Mouse (Mus musculus): ENCODE data around the gene Supt4a. TPM values are rescaled to one million over a fixed set of nuclear protein-coding genes. Genes with fewer than 3 reads are reported as not detected.

Gene Supt4a
- polyA plus RNA-seq, 1 experiment from 2014 or later = 172 TPM

DNA sequence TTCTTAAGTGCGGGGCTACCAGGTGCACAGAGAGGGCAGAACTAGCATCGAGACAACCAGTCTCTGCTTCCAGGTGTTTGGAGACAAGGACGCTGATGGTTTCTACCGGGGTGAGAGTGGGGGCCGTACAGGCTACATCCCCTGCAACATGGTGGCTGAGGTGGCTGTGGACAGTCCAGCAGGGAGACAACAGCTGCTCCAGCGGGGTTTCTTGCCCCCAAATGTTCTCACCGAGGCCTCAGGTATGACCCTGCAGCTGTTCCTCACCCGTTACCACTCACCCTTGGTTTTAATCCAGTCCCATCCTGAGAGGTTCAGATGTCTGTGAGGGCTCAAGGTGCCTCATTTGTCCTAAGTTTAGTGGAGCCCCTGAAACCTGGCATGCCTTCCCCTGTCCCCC lies 42.8 kb downstream of the Supt4a start:
- no peak for ATAC-seq (ENCODE audit: insufficient number of reproducible peaks, insufficient read depth, low FRiP score, low TSS enrichment, low read depth)
- 76% methylated on average over 8 of the region's 8 CpGs for WGBS
- H3K27ac ChIP-seq = no peak overlapping the region

DNA sequence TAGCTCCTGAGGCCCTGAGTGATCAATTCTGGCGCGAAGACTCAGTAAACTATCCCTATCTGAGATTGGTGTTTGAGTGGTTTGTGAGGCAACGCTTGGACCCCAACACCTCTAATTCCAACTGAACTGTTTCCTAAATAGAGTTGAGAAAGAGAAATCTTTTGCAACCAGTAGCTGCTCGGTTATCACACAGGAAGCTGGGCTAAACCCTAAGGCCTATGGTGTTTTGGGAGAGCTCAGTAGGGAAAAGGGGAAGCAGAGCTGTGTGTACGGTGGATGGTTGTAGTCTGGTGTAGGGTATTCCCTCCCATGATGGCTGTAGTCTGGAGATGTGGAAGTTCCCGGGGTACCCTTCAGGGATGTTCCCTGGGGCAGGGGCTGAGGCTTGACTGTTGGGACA lies 52.7 kb downstream of the Supt4a start:
- ATAC-seq (ENCODE audit: insufficient number of reproducible peaks, insufficient read depth, low FRiP score, low TSS enrichment, low read depth) = no peak
- H3K9me3 ChIP-seq = no peaks in the 10 kb centered on the region
- no peaks in the 10 kb centered on the region for H3K4me1 ChIP-seq

More for the DNA sequence above, 42.8 kb downstream of the Supt4a start:
- Histone ChIP-seq H3K4me3 (no peak overlapping the region), H3K36me3 (no peaks in the 10 kb centered on the region), H3K4me1 (peaks cover 17% of the 10 kb centered on the region), H3K9me3 (no peaks in the 10 kb centered on the region), H3K4me2 (no peak overlapping the region), H3K9ac (no peak overlapping the region), H3K27me3 (no peaks in the 10 kb centered on the region)

More for the DNA sequence above, 52.7 kb downstream of the Supt4a start:
- Histone ChIP-seq H3K9ac (no peak overlapping the region), H3K36me3 (no peaks in the 10 kb centered on the region), H3K27me3 (no peaks in the 10 kb centered on the region), H3K4me2 (no peak overlapping the region), H3K27ac (no peak overlapping the region), H3K4me3 (no peak overlapping the region)
- whole genome bisulfite sequencing = 85% methylated on average over 6 of the region's 6 CpGs

MicroRNA genes within 50 kb of the gene (microRNA counts, 519-probe panel; counts per million panel counts)
- 3,439 counts per million, percentile 78 among the panel's probes with 10 or more counts for microRNA mmu-miR-142-3p
- microRNA mmu-miR-142-5p = 3,878 counts per million, percentile 84 among the panel's probes with 10 or more counts

Small RNAs within 50 kb of the gene (microRNA-seq; reads per million reads assigned to microRNA genes)
- gene Mir142 (not detected), gene Mir142b (not detected)

Other genes starting within 250 kb of the Supt4a start
- not detected in 2 replicates for gene Gm11492, start 170.9 kb upstream of the Supt4a start, polyA plus RNA-seq (2015; fragmentation: Nextera tagmentation; extraction: Ambion mirVana)
- 10.6 and 11.3 TPM in 2 replicates for gene Sept4, start 168.6 kb upstream of the Supt4a start, polyA plus RNA-seq (2015; fragmentation: Nextera tagmentation; extraction: Ambion mirVana)
- 31.9 and 35.2 TPM in 2 replicates for gene Mtmr4, start 145.4 kb upstream of the Supt4a start, polyA plus RNA-seq (2015; fragmentation: Nextera tagmentation; extraction: Ambion mirVana)
- 0.23 and 0.25 TPM in 2 replicates for gene Hsf5, start 120.4 kb upstream of the Supt4a start, polyA plus RNA-seq (2015; fragmentation: Nextera tagmentation; extraction: Ambion mirVana)
- 7.1 and 8.7 TPM in 2 replicates for gene Rnf43, start 74.8 kb upstream of the Supt4a start, polyA plus RNA-seq (2015; fragmentation: Nextera tagmentation; extraction: Ambion mirVana)
- 4.9 and 5.3 TPM in 2 replicates for gene Tspoap1, start 23.0 kb downstream of the Supt4a start, polyA plus RNA-seq (2015; fragmentation: Nextera tagmentation; extraction: Ambion mirVana)
- 1.9 and 6.1 TPM in 2 replicates for gene Mpo, start 56.0 kb downstream of the Supt4a start, polyA plus RNA-seq (2015; fragmentation: Nextera tagmentation; extraction: Ambion mirVana)
- gene Lpo, start 90.7 kb downstream of the Supt4a start, polyA plus RNA-seq (2015; fragmentation: Nextera tagmentation; extraction: Ambion mirVana) = 0.08 and 0.11 TPM in 2 replicates
- gene Mks1, start 115.7 kb downstream of the Supt4a start, polyA plus RNA-seq (2015; fragmentation: Nextera tagmentation; extraction: Ambion mirVana) = 17.0 and 17.9 TPM in 2 replicates
- gene Epx, start 138.0 kb downstream of the Supt4a start, polyA plus RNA-seq (2015; fragmentation: Nextera tagmentation; extraction: Ambion mirVana) = 0.15 and 0.34 TPM in 2 replicates
- gene Olfr462, start 154.7 kb downstream of the Supt4a start, polyA plus RNA-seq (2015; fragmentation: Nextera tagmentation; extraction: Ambion mirVana) = not detected in 2 replicates
- not detected in 2 replicates for gene Olfr463, start 159.8 kb downstream of the Supt4a start, polyA plus RNA-seq (2015; fragmentation: Nextera tagmentation; extraction: Ambion mirVana)
- gene Olfr464, start 183.4 kb downstream of the Supt4a start, polyA plus RNA-seq (2015; fragmentation: Nextera tagmentation; extraction: Ambion mirVana) = not detected in 2 replicates
- gene Dynll2, start 250.0 kb downstream of the Supt4a start, polyA plus RNA-seq (2015; fragmentation: Nextera tagmentation; extraction: Ambion mirVana) = 20.8 and 23.3 TPM in 2 replicates

All from embryonic facial prominence, embryonic 13.5 days (tissue).